Mouse (Mus musculus): ENCODE results near the gene H2al1b.

Gene H2al1b

DNA sequence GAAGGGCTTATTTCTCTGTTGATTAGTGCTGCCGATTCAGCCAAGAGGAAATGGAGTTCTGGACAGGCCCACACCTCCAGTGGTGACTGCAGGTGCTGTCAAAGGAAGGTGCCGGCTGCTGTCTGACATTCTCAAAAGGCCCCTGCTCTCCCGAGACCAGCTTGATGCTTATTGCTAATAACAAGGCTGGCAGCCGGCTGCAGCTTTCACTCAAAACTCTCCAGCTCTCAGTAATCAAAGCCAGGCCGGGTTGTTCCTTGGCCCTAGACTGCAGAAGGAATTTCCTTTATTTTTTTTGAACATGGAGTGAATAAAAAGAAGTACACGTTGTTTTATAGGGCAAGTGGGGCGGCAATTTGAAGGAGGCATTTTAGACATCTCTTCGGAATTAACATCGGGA is 43.5 kb downstream of the H2al1b start:
- in situ Hi-C loops (cut with MboI, MseI) = no loop called here

- in situ Hi-C loops (cut with MboI, MseI) = no loop called here
These were observed 44.5 kb downstream of the H2al1b start for GRCm38 (mm10) chrX:11346756-11347155.
